Mouse (Mus musculus): Measurements from ENCODE around the gene Pla2g2f.

Gene Pla2g2f

GRCm38 (mm10) chr4:138757416-138757815 lies at the start of gene Pla2g2f:
TSS of gene Pla2g2f (minus strand) at chr4:138757626.
- DNase-seq (ENCODE audit: low read depth) = no peak

- no peak for DNase-seq (ENCODE audit: low read depth)
Observed at GRCm38 (mm10) chr4:138806920-138807541, 49.6 kb upstream of the Pla2g2f start.

- DNase-seq (ENCODE audit: low read depth) = no peak
Observed at GRCm38 (mm10) chr4:138806160-138806559, 48.7 kb upstream of the Pla2g2f start.

GRCm38 (mm10) chr4:138805248-138805647 lies 47.8 kb upstream of the Pla2g2f start:
- no peak for DNase-seq (ENCODE audit: low read depth)

GRCm38 (mm10) chr4:138802917-138803316 lies 45.5 kb upstream of the Pla2g2f start:
- DNase-seq (ENCODE audit: low read depth) = no peak

- DNase-seq (ENCODE audit: low read depth) = no peak
Observed at GRCm38 (mm10) chr4:138801631-138802030, 44.2 kb upstream of the Pla2g2f start.

GRCm38 (mm10) chr4:138800134-138800744 lies 42.8 kb upstream of the Pla2g2f start:
- DNase-seq (ENCODE audit: low read depth) = no peak

GRCm38 (mm10) chr4:138797217-138797570 lies 39.8 kb upstream of the Pla2g2f start:
- no peak for DNase-seq (ENCODE audit: low read depth)

GRCm38 (mm10) chr4:138796513-138797216 lies 39.2 kb upstream of the Pla2g2f start:
- DNase-seq (ENCODE audit: low read depth) = no peak

- DNase-seq (ENCODE audit: low read depth) = no peak
Observed at GRCm38 (mm10) chr4:138794344-138794743, 36.9 kb upstream of the Pla2g2f start.

GRCm38 (mm10) chr4:138793276-138793675 lies 35.9 kb upstream of the Pla2g2f start:
- peak; percentile 6 for DNase-seq (ENCODE audit: low read depth)

- DNase-seq (ENCODE audit: low read depth) = peak; percentile 70
Observed at GRCm38 (mm10) chr4:138792599-138792998, 35.2 kb upstream of the Pla2g2f start.

- DNase-seq (ENCODE audit: low read depth) = no peak
Observed at GRCm38 (mm10) chr4:138791452-138791851, 34.0 kb upstream of the Pla2g2f start.

GRCm38 (mm10) chr4:138788381-138788780 lies 31.0 kb upstream of the Pla2g2f start:
- no peak for DNase-seq (ENCODE audit: low read depth)

- no peak for DNase-seq (ENCODE audit: low read depth)
Observed at GRCm38 (mm10) chr4:138786141-138786540, 28.7 kb upstream of the Pla2g2f start.

GRCm38 (mm10) chr4:138785721-138786120 lies 28.3 kb upstream of the Pla2g2f start:
- DNase-seq (ENCODE audit: low read depth) = no peak

GRCm38 (mm10) chr4:138782098-138782497 lies 24.7 kb upstream of the Pla2g2f start:
- DNase-seq (ENCODE audit: low read depth) = no peak

GRCm38 (mm10) chr4:138780300-138780699 lies 22.9 kb upstream of the Pla2g2f start:
- no peak for DNase-seq (ENCODE audit: low read depth)

GRCm38 (mm10) chr4:138777417-138778407 lies 20.3 kb upstream of the Pla2g2f start:
- DNase-seq (ENCODE audit: low read depth) = no peak

- DNase-seq (ENCODE audit: low read depth) = no peak
Observed at GRCm38 (mm10) chr4:138775435-138775834, 18.0 kb upstream of the Pla2g2f start, which contains the start of gene Pla2g2d. TSS of gene Pla2g2d (plus strand) at chr4:138775735.

GRCm38 (mm10) chr4:138772386-138772785 lies 15.0 kb upstream of the Pla2g2f start:
- DNase-seq (ENCODE audit: low read depth) = no peak

- no peak for DNase-seq (ENCODE audit: low read depth)
Observed at GRCm38 (mm10) chr4:138771970-138772369, 14.5 kb upstream of the Pla2g2f start.
